Mouse (Mus musculus) embryonic facial prominence, embryonic 10.5 days (tissue): Measurements from ENCODE around the gene Atxn7. TPM values are rescaled to one million over a fixed set of nuclear protein-coding genes. Genes with fewer than 3 reads are reported as not detected.
"Not testable (repeated sequence)": the region's sequence is repeated elsewhere in the genome, so short reads cannot be mapped to it uniquely, and the experiment has no call there.

ENCODE experiments used
- DNase-seq: peaks from one replicate; pipeline ENCODE4 v3.0.0-alpha.2; 2017; ENCODE audit warnings: low spot score
- H3K27ac ChIP-seq: fragments of 300-500 bp; sonication (generic); replicated peaks from 2 replicates; pipeline ENCODE4 v1.5.1; 2016; ENCODE audit warnings: mild to moderate bottlenecking
- H3K27me3 ChIP-seq: fragments of 300-500 bp; sonication (generic); replicated peaks from 2 replicates; pipeline ENCODE4 v1.6.1; 2016; ENCODE audit warnings: low read depth, mild to moderate bottlenecking; ENCODE audit not compliant: poor library complexity, severe bottlenecking
- H3K36me3 ChIP-seq: fragments of 300-500 bp; sonication (generic); replicated peaks from 2 replicates; pipeline ENCODE4 v1.6.1; 2016; ENCODE audit warnings: mild to moderate bottlenecking, moderate library complexity
- H3K4me1 ChIP-seq: fragments of 300-500 bp; sonication (generic); 2 replicates; pipeline ENCODE4 v1.6.1; 2016
- H3K4me3 ChIP-seq: fragments of 300-500 bp; sonication (generic); 2 replicates; pipeline ENCODE4 v1.5.1; 2016; ENCODE audit warnings: mild to moderate bottlenecking, moderate library complexity
- H3K9me3 ChIP-seq: fragments of 300-500 bp; sonication (generic); 2 replicates; pipeline ENCODE4 v1.6.1; 2016; ENCODE audit warnings: mild to moderate bottlenecking
- WGBS: fragments of 180-500 bp; shearing (Covaris S2); methylation state at CpG from one replicate; pipeline ENCODE4 v1.1.7; 2016; 5-methylcytosine and 5-hydroxymethylcytosine counted together
- polyA plus RNA-seq: library from polyadenylated mRNA; unstranded; fragments of >200 nt; fragmentation: Nextera tagmentation; extraction: Ambion mirVana; gene quantifications from 2 replicates; pipeline ENCODE4 v1.2.1, GENCODE M21; 2016

Atxn7 gene
- polyA plus RNA-seq, 1 experiment from 2014 or later, result 2.9 TPM

DNA sequence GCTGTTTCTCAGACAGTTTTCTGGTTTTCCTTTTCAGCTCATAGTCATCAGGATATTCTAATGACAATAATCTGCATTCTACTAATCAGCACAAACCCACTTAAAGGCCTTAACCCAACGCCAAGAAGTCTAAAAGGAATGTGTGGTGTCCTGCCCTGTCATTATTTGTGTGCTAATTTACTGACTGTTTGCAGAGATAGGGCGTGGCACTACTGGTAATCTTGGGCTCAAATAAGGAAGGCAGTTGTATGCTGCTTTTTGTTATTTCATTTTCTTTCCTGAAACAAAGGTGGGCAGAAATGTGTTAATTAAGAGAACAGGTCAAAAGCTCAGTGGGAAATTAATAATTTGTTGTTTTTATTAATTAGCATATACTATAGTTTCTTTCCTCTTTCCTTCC is 75.1 kb downstream of the Atxn7 start:
- H3K27ac ChIP-seq, result no peak overlapping the region
- no peak for DNase-seq
- no peaks in the 10 kb centered on the region for H3K4me1 ChIP-seq
- H3K36me3 ChIP-seq, result peaks cover 21% of the 10 kb centered on the region
- no peaks in the 10 kb centered on the region for H3K27me3 ChIP-seq
- WGBS, result 65% methylated on average over 2 of the region's 2 CpGs
- no peak overlapping the region for H3K4me3 ChIP-seq
- H3K9me3 ChIP-seq, result no peaks in the 10 kb centered on the region

GRCm38 (mm10) chr14:14038233-14038632 is 77.0 kb downstream of the Atxn7 start:
- H3K27ac ChIP-seq, result no peak overlapping the region
- 92% methylated on average over 2 of the region's 2 CpGs for WGBS
- no peaks in the 10 kb centered on the region for H3K9me3 ChIP-seq
- DNase-seq, result no peak
- no peaks in the 10 kb centered on the region for H3K27me3 ChIP-seq
- no peak overlapping the region for H3K4me3 ChIP-seq
- peaks cover 18% of the 10 kb centered on the region for H3K36me3 ChIP-seq
- no peaks in the 10 kb centered on the region for H3K4me1 ChIP-seq

DNA sequence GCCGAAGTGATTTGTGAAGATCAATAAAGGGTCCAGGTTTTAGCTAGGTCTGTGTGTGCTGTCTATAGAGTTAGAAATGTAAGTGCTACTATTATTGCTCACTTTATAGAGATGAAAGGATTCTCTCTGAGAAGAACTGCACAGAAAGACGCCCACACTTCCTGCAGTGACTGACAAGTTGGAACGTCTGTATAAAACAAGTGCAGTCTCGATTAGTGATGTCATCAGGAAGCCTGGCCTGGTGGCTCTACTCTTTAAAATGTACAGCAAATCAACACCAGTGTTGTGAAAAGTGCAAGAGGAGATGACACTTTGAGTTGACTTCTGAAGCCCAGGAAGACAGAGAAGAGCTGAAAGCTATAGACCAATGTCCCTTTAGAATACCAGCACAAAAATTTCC is 81.1 kb downstream of the Atxn7 start:
- no peaks in the 10 kb centered on the region for H3K4me1 ChIP-seq
- WGBS, result 84% methylated on average over 4 of the region's 4 CpGs

DNA sequence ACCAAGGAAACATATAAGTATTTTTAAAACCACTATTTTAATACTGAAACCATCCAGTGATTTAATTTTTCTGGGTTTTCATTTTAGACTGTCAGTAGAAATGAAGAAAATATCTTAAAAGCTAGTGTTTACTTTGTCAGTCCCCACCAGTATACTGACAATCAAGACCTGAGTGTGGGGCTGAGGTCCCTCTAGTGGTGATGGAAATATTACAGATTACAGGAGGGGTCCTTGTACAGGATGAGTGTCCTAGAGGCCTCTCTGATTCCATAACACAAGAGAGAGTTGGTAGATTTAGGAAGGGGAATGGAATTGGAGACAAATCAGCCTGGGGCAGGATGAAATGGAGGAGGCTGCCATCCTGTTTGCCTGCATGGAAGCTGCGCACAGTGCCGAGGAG is 93.1 kb downstream of the Atxn7 start:
- H3K9me3 ChIP-seq, result no peaks in the 10 kb centered on the region
- no peak overlapping the region for H3K4me3 ChIP-seq
- no peaks in the 10 kb centered on the region for H3K27me3 ChIP-seq
- peaks cover 52% of the 10 kb centered on the region for H3K36me3 ChIP-seq
- 88% methylated on average over 2 of the region's 2 CpGs for WGBS
- no peaks in the 10 kb centered on the region for H3K4me1 ChIP-seq
- no peak for DNase-seq
- no peak overlapping the region for H3K27ac ChIP-seq

More for the DNA sequence above, 81.1 kb downstream of the Atxn7 start:
- DNase-seq, result no peak
- Histone ChIP-seq H3K4me3 (no peak overlapping the region), H3K27me3 (no peaks in the 10 kb centered on the region), H3K9me3 (0 out of 2 replicates have a peak, but pooled peaks cover 4% of the 10 kb centered on the region), H3K27ac (no peak overlapping the region), H3K36me3 (peaks cover 29% of the 10 kb centered on the region)

DNA sequence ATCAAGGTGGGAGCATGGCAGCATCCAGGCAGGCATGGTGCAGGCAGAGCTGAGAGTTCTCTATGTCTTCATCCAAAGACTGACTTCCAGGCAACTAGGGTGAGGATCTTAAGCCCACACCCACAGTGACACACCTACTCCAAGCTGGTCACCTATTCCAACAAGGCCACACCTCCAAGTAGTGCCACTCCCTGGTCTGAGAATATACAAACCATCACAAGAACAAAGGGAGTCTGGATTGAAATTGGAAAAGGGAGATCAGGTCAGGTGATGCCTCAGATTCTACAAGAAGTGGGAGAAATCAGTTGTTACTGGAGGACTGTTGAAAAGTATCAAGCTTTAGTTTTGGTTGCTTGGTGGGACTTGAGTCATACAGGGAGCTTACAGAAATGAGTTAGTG is 98.4 kb downstream of the Atxn7 start:
- H3K27ac ChIP-seq, H3K27me3 ChIP-seq, DNase-seq, H3K9me3 ChIP-seq, H3K4me3 ChIP-seq: not testable (repeated sequence)
- Histone ChIP-seq H3K36me3 (peaks cover 26% of the 10 kb centered on the region), H3K4me1 (peaks cover 15% of the 10 kb centered on the region)

GRCm38 (mm10) chr14:14062531-14063245 is 101.4 kb downstream of the Atxn7 start:
- H3K36me3 ChIP-seq, result peaks cover 7% of the 10 kb centered on the region
- no peak overlapping the region for H3K4me3 ChIP-seq
- no peaks in the 10 kb centered on the region for H3K27me3 ChIP-seq
- H3K27ac ChIP-seq, result no peak overlapping the region
- no peaks in the 10 kb centered on the region for H3K9me3 ChIP-seq
- DNase-seq, result no peak
- H3K4me1 ChIP-seq, result peaks cover 34% of the 10 kb centered on the region
- WGBS, result 75% methylated on average over 11 of the region's 11 CpGs

GRCm38 (mm10) chr14:14063382-14063781 is 102.1 kb downstream of the Atxn7 start:
- WGBS, result 55% methylated on average over 5 of the region's 5 CpGs
- no peak overlapping the region for H3K27ac ChIP-seq
- H3K4me3 ChIP-seq, result no peak overlapping the region
- peaks cover 4% of the 10 kb centered on the region for H3K36me3 ChIP-seq
- H3K4me1 ChIP-seq, result peaks cover 41% of the 10 kb centered on the region
- no peaks in the 10 kb centered on the region for H3K27me3 ChIP-seq
- DNase-seq, result no peak
- H3K9me3 ChIP-seq, result no peaks in the 10 kb centered on the region

DNA sequence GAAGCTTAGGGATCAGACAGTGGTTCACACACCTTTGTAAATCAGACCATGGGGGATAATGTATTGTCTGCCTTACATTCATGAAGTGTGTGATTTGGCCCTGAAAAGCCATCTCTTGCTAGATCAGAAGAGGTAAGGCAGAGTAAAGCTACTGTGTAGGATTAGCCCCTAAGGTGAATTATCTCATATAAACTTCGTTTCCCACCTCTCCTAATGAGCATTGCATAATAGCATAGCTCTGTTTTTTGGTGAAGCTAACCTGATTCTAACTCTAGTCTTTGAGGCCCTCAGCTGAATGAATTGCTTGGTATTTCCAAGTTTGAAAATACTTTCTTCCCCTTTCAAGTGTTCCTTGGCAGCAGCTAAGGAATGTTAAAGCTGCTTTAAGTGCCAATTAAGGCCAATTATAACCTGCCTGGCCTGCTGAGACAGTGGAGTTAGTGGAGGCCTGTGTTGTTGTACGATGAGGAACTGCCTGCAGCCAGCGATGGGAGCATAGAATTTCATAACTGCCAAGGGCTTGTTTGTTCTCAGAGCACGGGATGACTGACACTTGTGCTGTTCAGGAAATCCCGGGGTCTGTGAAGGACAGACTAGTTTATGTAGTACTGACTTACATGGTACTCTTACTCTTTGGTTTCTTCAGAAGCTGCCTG is 103.4 kb downstream of the Atxn7 start:
- Histone ChIP-seq H3K4me1 (peaks cover 48% of the 10 kb centered on the region), H3K27ac (peak overlapping the region; percentile 40; the same call in 1 of the 2 replicates), H3K9me3 (no peaks in the 10 kb centered on the region), H3K27me3 (no peaks in the 10 kb centered on the region), H3K36me3 (no peaks in the 10 kb centered on the region), H3K4me3 (no peak overlapping the region)
- WGBS, result 20% methylated on average over 5 of the region's 5 CpGs
- peak; percentile 50 for DNase-seq

DNA sequence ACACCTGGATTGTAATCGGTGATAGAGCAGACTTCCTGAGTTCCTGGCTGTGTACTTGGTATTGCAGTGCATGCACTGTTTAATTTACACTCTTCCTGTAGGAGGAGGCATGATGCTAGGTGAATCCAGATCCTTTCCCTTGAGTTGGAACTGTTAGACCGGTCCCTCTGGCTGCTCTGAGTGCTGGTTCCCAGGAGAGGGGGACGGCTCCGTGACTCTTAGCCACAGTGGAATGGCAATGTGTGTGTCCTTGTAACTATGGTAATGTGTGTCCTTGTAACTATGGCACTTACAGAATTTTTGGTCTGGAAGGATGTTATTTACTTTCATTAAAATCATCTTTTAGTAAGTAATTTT is 103.9 kb downstream of the Atxn7 start:
- Histone ChIP-seq H3K4me1 (peaks cover 51% of the 10 kb centered on the region), H3K27me3 (no peaks in the 10 kb centered on the region), H3K27ac (peak overlapping the region; percentile 40; the same call in 1 of the 2 replicates), H3K9me3 (no peaks in the 10 kb centered on the region), H3K36me3 (no peaks in the 10 kb centered on the region), H3K4me3 (no peak overlapping the region)
- 34% methylated on average over 4 of the region's 4 CpGs for WGBS
- DNase-seq, result peak; percentile 21

- H3K4me1 ChIP-seq, result peaks cover 63% of the 10 kb centered on the region
- H3K36me3 ChIP-seq, result no peaks in the 10 kb centered on the region
- 71% methylated on average over 6 of the region's 6 CpGs for WGBS
- no peak for DNase-seq
- no peak overlapping the region for H3K27ac ChIP-seq
- no peaks in the 10 kb centered on the region for H3K9me3 ChIP-seq
- no peak overlapping the region for H3K4me3 ChIP-seq
- H3K27me3 ChIP-seq, result no peaks in the 10 kb centered on the region
Observed at GRCm38 (mm10) chr14:14066241-14066640, 105.0 kb downstream of the Atxn7 start.

DNA sequence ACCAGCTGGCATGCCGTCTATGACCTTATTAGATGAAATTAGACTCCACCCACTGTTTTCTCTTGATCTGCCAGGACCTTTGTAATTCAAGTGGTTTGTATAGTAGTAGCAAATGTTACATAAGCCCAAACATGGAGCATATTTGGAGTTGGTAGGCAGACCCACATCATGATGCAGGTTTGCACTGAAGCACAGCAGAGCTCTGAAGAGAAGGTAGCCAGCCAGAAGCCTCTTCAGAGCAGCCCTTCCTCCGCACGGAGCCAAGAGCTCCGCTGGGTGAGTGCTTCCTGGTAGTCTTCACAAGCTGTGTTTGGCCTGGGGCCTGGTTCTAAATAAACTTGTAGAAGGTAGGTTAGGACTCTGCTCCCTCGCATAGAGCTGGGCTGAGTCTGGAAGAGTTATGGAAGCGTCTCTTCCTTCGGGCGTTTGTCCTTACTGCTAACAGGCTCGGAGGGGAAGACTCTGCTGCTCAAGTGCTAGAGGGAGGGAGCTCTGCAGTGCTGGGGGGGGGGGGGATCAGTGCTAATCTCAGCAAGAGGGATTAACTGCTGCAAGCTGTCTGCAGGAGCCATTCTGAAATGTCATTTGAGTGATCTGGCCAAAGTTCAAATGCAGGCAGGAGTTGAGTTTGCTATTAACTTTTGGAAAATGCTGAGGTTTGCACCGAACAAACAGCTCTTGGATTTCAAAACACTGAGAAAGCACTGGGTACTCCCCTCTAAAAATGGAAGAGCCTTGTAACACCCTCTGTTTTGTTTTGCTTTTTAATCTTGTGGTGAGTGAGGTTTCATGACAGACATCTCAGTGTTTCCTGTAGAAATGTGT is 106.6 kb downstream of the Atxn7 start:
- Histone ChIP-seq H3K36me3 (no peaks in the 10 kb centered on the region), H3K27me3 (no peaks in the 10 kb centered on the region), H3K4me1 (peaks cover 69% of the 10 kb centered on the region), H3K4me3 (peak overlapping the region; percentile 33; the same call in 1 of the 2 replicates), H3K27ac (peak overlapping the region; percentile 77), H3K9me3 (no peaks in the 10 kb centered on the region)
- WGBS, result 10% methylated on average over 10 of the region's 10 CpGs
- DNase-seq, result peak; percentile 39

- H3K4me1 ChIP-seq, result peaks cover 64% of the 10 kb centered on the region
Observed at GRCm38 (mm10) chr14:14068553-14068952, 107.3 kb downstream of the Atxn7 start.

More at GRCm38 (mm10) chr14:14068553-14068952, 107.3 kb downstream of the Atxn7 start:
- no peak for DNase-seq
- no peaks in the 10 kb centered on the region for H3K27me3 ChIP-seq
- WGBS, result 36% methylated on average over 3 of the region's 3 CpGs
- no peak overlapping the region for H3K27ac ChIP-seq
- H3K4me3 ChIP-seq, result no peak overlapping the region
- H3K9me3 ChIP-seq, result no peaks in the 10 kb centered on the region
- H3K36me3 ChIP-seq, result no peaks in the 10 kb centered on the region
